Mouse (Mus musculus) cerebellum, postnatal 25 days (tissue): ENCODE data around the gene Asna1.

Experiments used
- DNase-seq, 2 experiments: peaks; one replicate each; pipeline ENCODE4 v3.0.0; 2021; ENCODE audit warnings: mixed read lengths in 2 of 2

Asna1 gene

GRCm38 (mm10) chr8:85025098-85025932 is at the start of gene Asna1:
Gene Asna1 (minus strand): TSS chr8:85025281.
- peak; percentile 86 to 88 for DNase-seq

GRCm38 (mm10) chr8:85074617-85075016 is 49.5 kb upstream of the Asna1 start:
- DNase-seq = no peak

- no peak for DNase-seq
Observed at GRCm38 (mm10) chr8:85074167-85074566, 49.1 kb upstream of the Asna1 start.

- no peak for DNase-seq
Observed at GRCm38 (mm10) chr8:85073041-85073612, 48.0 kb upstream of the Asna1 start.

- DNase-seq = peak in 1 of 2 experiments; percentile 28
Observed at GRCm38 (mm10) chr8:85072364-85072929, 47.4 kb upstream of the Asna1 start.

- DNase-seq = peak; percentile 90 to 94
Observed at GRCm38 (mm10) chr8:85071514-85072281, 46.6 kb upstream of the Asna1 start, which contains the start of gene Dhps. Gene Dhps (plus strand): TSS chr8:85071757.

- DNase-seq = no peak
Observed at GRCm38 (mm10) chr8:85071041-85071440, 46.0 kb upstream of the Asna1 start.

GRCm38 (mm10) chr8:85067982-85068381 is 42.9 kb upstream of the Asna1 start, which contains the start of gene Gm5741:
Gene Gm5741 (minus strand): TSS chr8:85067982.
- peak in 1 of 2 experiments; percentile 52 for DNase-seq

GRCm38 (mm10) chr8:85067155-85067554 is 42.1 kb upstream of the Asna1 start:
- DNase-seq = no peak

- no peak for DNase-seq
Observed at GRCm38 (mm10) chr8:85065213-85065612, 40.1 kb upstream of the Asna1 start.

- DNase-seq = no peak
Observed at GRCm38 (mm10) chr8:85062603-85063002, 37.5 kb upstream of the Asna1 start.

GRCm38 (mm10) chr8:85059879-85060616 is 35.0 kb upstream of the Asna1 start, which contains the start of gene Fbxw9:
Gene Fbxw9 (plus strand): TSS chr8:85060055.
- peak; percentile 91 to 93 for DNase-seq

- DNase-seq = no peak
Observed at GRCm38 (mm10) chr8:85057367-85057766, 32.3 kb upstream of the Asna1 start.

- DNase-seq = no peak
Observed at GRCm38 (mm10) chr8:85043619-85044018, 18.5 kb upstream of the Asna1 start.

- DNase-seq = peak; percentile 60 to 61
Observed at GRCm38 (mm10) chr8:85037681-85038531, 12.8 kb upstream of the Asna1 start.

GRCm38 (mm10) chr8:85037366-85037680 is 12.2 kb upstream of the Asna1 start:
- DNase-seq = no peak

GRCm38 (mm10) chr8:85036718-85037365 is 11.8 kb upstream of the Asna1 start, which contains the start of gene Tnpo2:
Gene Tnpo2 (plus strand): TSS chr8:85036915.
- peak; percentile 90 to 94 for DNase-seq

GRCm38 (mm10) chr8:85036381-85036717 is 11.3 kb upstream of the Asna1 start:
- no peak for DNase-seq

- DNase-seq = no peak
Observed at GRCm38 (mm10) chr8:85035728-85036310, 10.7 kb upstream of the Asna1 start.

GRCm38 (mm10) chr8:85035165-85035727 is 10.2 kb upstream of the Asna1 start:
- no peak for DNase-seq
